Mouse (Mus musculus): Measurements from ENCODE around the gene Tenm3. TPM values are rescaled to one million over a fixed set of nuclear protein-coding genes. Genes with fewer than 3 reads are reported as not detected.

Tenm3 gene
- 160 and 184 TPM in 2 replicates for total RNA-seq (2014; rRNA removed)
- polyA plus RNA-seq (2015; fragmentation: Nextera tagmentation; extraction: Ambion mirVana) = 22.9 and 25.0 TPM in 2 replicates

DNA sequence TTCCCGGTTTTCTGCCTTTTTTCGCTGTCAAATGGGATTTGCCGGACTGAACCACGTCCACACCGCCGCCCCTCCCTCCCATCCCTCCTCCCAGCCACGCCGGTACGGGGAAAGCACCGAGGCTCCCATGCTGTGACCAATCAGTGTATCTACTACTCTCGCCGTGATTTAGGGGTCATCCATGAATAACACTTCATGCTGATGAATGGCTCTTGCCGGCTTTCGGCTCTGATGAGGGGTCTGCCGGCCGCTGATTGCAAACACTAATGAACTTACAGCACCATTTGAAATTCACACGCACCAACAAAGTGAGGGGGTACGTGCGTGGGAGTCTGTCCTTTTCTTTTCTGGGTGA lies at the start of gene Tenm3:
Gene Tenm3, minus strand, starts transcription at position 21 of the 355 bp plus-strand sequence.
- no peak for TF ChIP-seq CTCF (IDR thresholded peaks at IDR 0.05)
- ATAC-seq (ENCODE audit: low FRiP score) = peak; percentile 77
- no peaks in the 10 kb centered on the region for H3K9me3 ChIP-seq (ENCODE audit: low read length)
- peak; percentile 58 for DNase-seq (ENCODE audit: low spot score)
- under 1% methylated on average over 19 of the region's 19 CpGs for WGBS
- H3K27me3 ChIP-seq (ENCODE audit: insufficient read depth, low read length) = 0 out of 2 replicates have a peak, but pooled peaks cover 6% of the 10 kb centered on the region
- H3K4me3 ChIP-seq (ENCODE audit: low read depth, low read length) = peak within 1 kb of the TSS; percentile 89
- peak within 1 kb of the TSS; percentile 96 for H3K4me2 ChIP-seq (ENCODE audit: low read depth, low read length, poor library complexity, severe bottlenecking)
- no peaks in the 10 kb centered on the region for H3K36me3 ChIP-seq (ENCODE audit: insufficient read depth, low read length)
- H3K27ac ChIP-seq (ENCODE audit: low read depth, low read length) = peak within 1 kb of the TSS; percentile 77
- peaks cover 9% of the 10 kb centered on the region; the same call in 1 of the 2 replicates for H3K4me1 ChIP-seq (ENCODE audit: insufficient read depth, low read length)
- H3K9ac ChIP-seq (replicated peaks; ENCODE audit: low read length, poor library complexity, severe bottlenecking) = peak within 1 kb of the TSS; percentile 45

- ATAC-seq (ENCODE audit: low FRiP score) = no peak
- Histone ChIP-seq H3K27me3 (ENCODE audit: insufficient read depth, low read length) (no peaks in the 10 kb centered on the region), H3K4me1 (ENCODE audit: insufficient read depth, low read length) (no peaks in the 10 kb centered on the region), H3K4me2 (ENCODE audit: low read depth, low read length, poor library complexity, severe bottlenecking) (no peak overlapping the region), H3K4me3 (ENCODE audit: low read depth, low read length) (no peak overlapping the region), H3K36me3 (ENCODE audit: insufficient read depth, low read length) (no peaks in the 10 kb centered on the region), H3K9me3 (ENCODE audit: low read length) (no peaks in the 10 kb centered on the region), H3K9ac (replicated peaks; ENCODE audit: low read length, poor library complexity, severe bottlenecking) (no peak overlapping the region), H3K27ac (ENCODE audit: low read depth, low read length) (no peak overlapping the region)
- DNase-seq (ENCODE audit: low spot score) = no peak
- TF ChIP-seq CTCF (IDR thresholded peaks at IDR 0.05) = no peak
- 68% methylated on average over 7 of the region's 7 CpGs for WGBS
Observed at GRCm38 (mm10) chr8:48890216-48890765, 46.5 kb upstream of the Tenm3 start.

GRCm38 (mm10) chr8:48884270-48884669 lies 40.5 kb upstream of the Tenm3 start:
- WGBS = 90% methylated on average over 4 of the region's 4 CpGs
- Histone ChIP-seq H3K4me2 (ENCODE audit: low read depth, low read length, poor library complexity, severe bottlenecking) (no peak overlapping the region), H3K4me3 (ENCODE audit: low read depth, low read length) (no peak overlapping the region), H3K36me3 (ENCODE audit: insufficient read depth, low read length) (no peaks in the 10 kb centered on the region), H3K27me3 (ENCODE audit: insufficient read depth, low read length) (no peaks in the 10 kb centered on the region), H3K9ac (replicated peaks; ENCODE audit: low read length, poor library complexity, severe bottlenecking) (no peak overlapping the region), H3K9me3 (ENCODE audit: low read length) (no peaks in the 10 kb centered on the region), H3K27ac (ENCODE audit: low read depth, low read length) (no peak overlapping the region), H3K4me1 (ENCODE audit: insufficient read depth, low read length) (no peaks in the 10 kb centered on the region)
- no peak for DNase-seq (ENCODE audit: low spot score)
- ATAC-seq (ENCODE audit: low FRiP score) = no peak
- TF ChIP-seq CTCF (IDR thresholded peaks at IDR 0.05) = no peak

- no peak for ATAC-seq (ENCODE audit: low FRiP score)
- WGBS = 89% methylated on average over 5 of the region's 5 CpGs
- no peak for DNase-seq (ENCODE audit: low spot score)
Observed at GRCm38 (mm10) chr8:48880585-48880984, 36.8 kb upstream of the Tenm3 start.

DNA sequence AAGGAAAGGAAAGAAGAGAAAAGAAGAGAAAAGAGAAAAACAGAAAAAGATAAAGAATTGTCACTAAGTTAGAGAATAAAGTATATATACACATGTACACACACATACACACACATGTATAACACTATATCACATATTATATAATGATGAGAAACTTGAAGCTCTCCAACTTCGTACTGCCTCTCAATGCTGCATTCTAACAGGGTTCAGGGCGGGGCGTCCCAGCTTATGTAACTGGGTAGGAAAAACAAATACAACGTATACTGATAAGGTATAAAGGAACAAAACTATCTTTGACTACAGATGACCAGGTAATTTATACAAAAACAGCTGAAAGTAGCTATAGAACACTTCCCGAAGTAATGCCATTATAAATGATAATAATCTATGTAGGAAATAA lies 22.2 kb upstream of the Tenm3 start:
- 97% methylated on average over 5 of the region's 5 CpGs for WGBS
- no peaks in the 10 kb centered on the region for H3K27me3 ChIP-seq (ENCODE audit: insufficient read depth, low read length)
- no peak for ATAC-seq (ENCODE audit: low FRiP score)

More at GRCm38 (mm10) chr8:48880585-48880984, 36.8 kb upstream of the Tenm3 start:
- no peak overlapping the region for H3K4me3 ChIP-seq (ENCODE audit: low read depth, low read length)
- H3K4me2 ChIP-seq (ENCODE audit: low read depth, low read length, poor library complexity, severe bottlenecking) = no peak overlapping the region
- H3K27me3 ChIP-seq (ENCODE audit: insufficient read depth, low read length) = no peaks in the 10 kb centered on the region
- no peak overlapping the region for H3K27ac ChIP-seq (ENCODE audit: low read depth, low read length)
- H3K36me3 ChIP-seq (ENCODE audit: insufficient read depth, low read length) = no peaks in the 10 kb centered on the region
- H3K9ac ChIP-seq (replicated peaks; ENCODE audit: low read length, poor library complexity, severe bottlenecking) = no peak overlapping the region
- TF ChIP-seq CTCF (IDR thresholded peaks at IDR 0.05) = no peak
- H3K4me1 ChIP-seq (ENCODE audit: insufficient read depth, low read length) = no peaks in the 10 kb centered on the region
- no peaks in the 10 kb centered on the region for H3K9me3 ChIP-seq (ENCODE audit: low read length)

GRCm38 (mm10) chr8:48865485-48865884 lies 21.7 kb upstream of the Tenm3 start:
- no peak for TF ChIP-seq CTCF (IDR thresholded peaks at IDR 0.05)
- 71% methylated on average over 4 of the region's 4 CpGs for WGBS
- no peak overlapping the region for H3K9ac ChIP-seq (replicated peaks; ENCODE audit: low read length, poor library complexity, severe bottlenecking)
- H3K36me3 ChIP-seq (ENCODE audit: insufficient read depth, low read length) = no peaks in the 10 kb centered on the region
- no peak overlapping the region for H3K4me2 ChIP-seq (ENCODE audit: low read depth, low read length, poor library complexity, severe bottlenecking)
- no peaks in the 10 kb centered on the region for H3K4me1 ChIP-seq (ENCODE audit: insufficient read depth, low read length)
- no peak for DNase-seq (ENCODE audit: low spot score)
- no peak for ATAC-seq (ENCODE audit: low FRiP score)
- H3K27me3 ChIP-seq (ENCODE audit: insufficient read depth, low read length) = no peaks in the 10 kb centered on the region
- H3K27ac ChIP-seq (ENCODE audit: low read depth, low read length) = no peak overlapping the region
- no peaks in the 10 kb centered on the region for H3K9me3 ChIP-seq (ENCODE audit: low read length)
- H3K4me3 ChIP-seq (ENCODE audit: low read depth, low read length) = no peak overlapping the region

More for the DNA sequence above, 22.2 kb upstream of the Tenm3 start:
- no peak overlapping the region for H3K4me3 ChIP-seq (ENCODE audit: low read depth, low read length)
- H3K4me2 ChIP-seq (ENCODE audit: low read depth, low read length, poor library complexity, severe bottlenecking) = no peak overlapping the region
- no peak overlapping the region for H3K9ac ChIP-seq (replicated peaks; ENCODE audit: low read length, poor library complexity, severe bottlenecking)
- H3K36me3 ChIP-seq (ENCODE audit: insufficient read depth, low read length) = no peaks in the 10 kb centered on the region
- H3K4me1 ChIP-seq (ENCODE audit: insufficient read depth, low read length) = no peaks in the 10 kb centered on the region
- H3K9me3 ChIP-seq (ENCODE audit: low read length) = no peaks in the 10 kb centered on the region
- H3K27ac ChIP-seq (ENCODE audit: low read depth, low read length) = no peak overlapping the region
- no peak for DNase-seq (ENCODE audit: low spot score)
- TF ChIP-seq CTCF (IDR thresholded peaks at IDR 0.05) = no peak
